Mouse (Mus musculus) CH12.LX (cell line): Measurements from ENCODE around the gene Fntb. TPM values are rescaled to one million over a fixed set of nuclear protein-coding genes. Genes with fewer than 3 reads are reported as not detected.

ENCODE experiments used
- DNase-seq: peaks from one replicate; pipeline ENCODE4 v3.0.0-alpha.2; 2013; ENCODE audit errors: extremely low read depth
- H3K27ac ChIP-seq: 2 replicates; pipeline ENCODE4 v1.5.1; 2012; ENCODE audit warnings: low read depth, mild to moderate bottlenecking, control low read depth, moderate library complexity; ENCODE audit not compliant: insufficient read depth
- H3K27me3 ChIP-seq: replicated peaks from 2 replicates; pipeline ENCODE3; 2012; ENCODE audit warnings: inconsistent platforms
- H3K36me3 ChIP-seq, 2 experiments: replicated peaks in 1 of 2; 2 replicates each; pipeline versions ENCODE3 to v1.6.1; 2012; ENCODE audit warnings: inconsistent platforms in 1 of 2, low read length in 1 of 2, mild to moderate bottlenecking in 1 of 2, mixed read lengths in 1 of 2, moderate library complexity in 1 of 2; ENCODE audit not compliant: control insufficient read depth in 1 of 2, insufficient read depth in 1 of 2
- H3K4me1 ChIP-seq, 2 experiments: 2 replicates each; pipeline ENCODE4 v1.6.1; 2012; ENCODE audit warnings: inconsistent platforms in 1 of 2, moderate library complexity in 1 of 2; ENCODE audit not compliant: insufficient read depth in 2 of 2, control insufficient read depth in 1 of 2
- H3K4me2 ChIP-seq: 2 replicates; pipeline ENCODE4 v1.6.1; 2012; ENCODE audit warnings: low read depth, mild to moderate bottlenecking, control low read depth; ENCODE audit not compliant: poor library complexity, insufficient read depth, severe bottlenecking
- H3K4me3 ChIP-seq, 3 experiments: fragments of 150-350 bp in 1 of 3; sonication (generic) in 1 of 3; replicated peaks in 1 of 3; 2 replicates each; pipeline versions ENCODE3 to v1.5.1; 2011 to 2012; ENCODE audit warnings: low read depth in 2 of 3, low read length in 2 of 3, mild to moderate bottlenecking in 2 of 3, moderate library complexity in 2 of 3, control low read depth in 1 of 3, improper control_type of control experiment in 1 of 3, inconsistent platforms in 1 of 3, mixed read lengths in 1 of 3; ENCODE audit not compliant: poor library complexity in 1 of 3
- H3K79me2 ChIP-seq: replicated peaks from 2 replicates; pipeline ENCODE4 v1.6.1; 2012; ENCODE audit warnings: mild to moderate bottlenecking, moderate library complexity; ENCODE audit not compliant: control insufficient read depth, poor library complexity, insufficient read depth, severe bottlenecking; ENCODE audit errors: extremely low read depth
- H3K9ac ChIP-seq: 2 replicates; pipeline ENCODE4 v1.6.1; 2012; ENCODE audit warnings: low read depth, mild to moderate bottlenecking, control low read depth, moderate library complexity; ENCODE audit not compliant: insufficient read depth
- H3K9me3 ChIP-seq: replicated peaks from 2 replicates; pipeline ENCODE3; 2012; ENCODE audit warnings: low read length, inconsistent platforms, mixed read lengths
- BHLHE40 ChIP-seq: IDR thresholded peaks from 2 replicates; pipeline ENCODE4 v1.6.1; 2011; ENCODE audit warnings: mild to moderate bottlenecking, low read depth, low read length, improper control_type of control experiment
- CHD2 ChIP-seq: IDR thresholded peaks from 2 replicates; pipeline ENCODE4 v1.6.1; 2011; ENCODE audit warnings: low read length, improper control_type of control experiment
- CTCF ChIP-seq, 2 experiments: IDR thresholded peaks in 1 of 2; conservative IDR thresholded peaks in 1 of 2; 2 replicates each; pipeline ENCODE4 v1.5.1; 2011 to 2012; ENCODE audit warnings: low read depth in 2 of 2, low read length in 2 of 2, improper control_type of control experiment in 1 of 2, inconsistent platforms in 1 of 2, mild to moderate bottlenecking in 1 of 2, moderate library complexity in 1 of 2
- E2F4 ChIP-seq: IDR thresholded peaks from 2 replicates; pipeline ENCODE4 v1.6.1; 2011; ENCODE audit warnings: low read depth, low read length, improper control_type of control experiment; ENCODE audit not compliant: insufficient replicate concordance
- IRF4 ChIP-seq: IDR thresholded peaks from 2 replicates; pipeline ENCODE4 v1.6.1; 2014; ENCODE audit warnings: low read depth, mild to moderate bottlenecking, inconsistent platforms, low read length, improper control_type of control experiment
- JUND ChIP-seq: conservative IDR thresholded peaks from 2 replicates; pipeline ENCODE4 v1.6.1; 2011; ENCODE audit warnings: low read depth, low read length, improper control_type of control experiment
- KAT2A ChIP-seq: IDR thresholded peaks from 2 replicates; pipeline ENCODE4 v1.6.1; 2012; ENCODE audit warnings: low read length, improper control_type of control experiment, inconsistent platforms; ENCODE audit not compliant: insufficient replicate concordance
- MAX ChIP-seq: IDR thresholded peaks from 2 replicates; pipeline ENCODE4 v1.6.1; 2011; ENCODE audit warnings: low read length, improper control_type of control experiment
- MYC ChIP-seq: IDR thresholded peaks from 2 replicates; pipeline ENCODE4 v1.6.1; 2011; ENCODE audit warnings: low read depth, mild to moderate bottlenecking, improper control_type of control experiment, low read length
- NELFE ChIP-seq: IDR thresholded peaks from 2 replicates; pipeline ENCODE4 v1.6.1; 2011; ENCODE audit warnings: low read depth, low read length, improper control_type of control experiment
- NRF1 ChIP-seq: IDR thresholded peaks from 2 replicates; pipeline ENCODE4 v1.6.1; 2014; ENCODE audit warnings: low read depth, mild to moderate bottlenecking, inconsistent platforms, low read length, improper control_type of control experiment, moderate library complexity
- POLR2A ChIP-seq: IDR thresholded peaks from 2 replicates; pipeline ENCODE4 v1.6.1; 2011; ENCODE audit warnings: low read depth, mild to moderate bottlenecking, improper control_type of control experiment, low read length
- POLR2AphosphoS2 ChIP-seq: IDR thresholded peaks from 2 replicates; pipeline ENCODE4 v1.6.1; 2011; ENCODE audit warnings: low read depth, low read length, improper control_type of control experiment
- RAD21 ChIP-seq: IDR thresholded peaks from 2 replicates; pipeline ENCODE4 v1.6.1; 2011; ENCODE audit warnings: low read depth, mild to moderate bottlenecking, low read length, improper control_type of control experiment, moderate library complexity
- SMC3 ChIP-seq: IDR thresholded peaks from 2 replicates; pipeline ENCODE4 v1.6.1; 2011; ENCODE audit warnings: low read depth, low read length, improper control_type of control experiment
- TBP ChIP-seq: conservative IDR thresholded peaks from 2 replicates; pipeline ENCODE4 v1.6.1; 2011; ENCODE audit warnings: low read depth, low read length, improper control_type of control experiment
- TCF12 ChIP-seq: IDR thresholded peaks from 2 replicates; pipeline ENCODE4 v1.6.1; 2014; ENCODE audit warnings: low read depth, mild to moderate bottlenecking, inconsistent platforms, low read length, improper control_type of control experiment
- ZNF384 ChIP-seq: IDR thresholded peaks from 2 replicates; pipeline ENCODE4 v1.6.1; 2012; ENCODE audit warnings: low read depth, low read length, improper control_type of control experiment, inconsistent platforms
- dilution Hi-C: fragments of 300-500 bp; cut with MboI; formaldehyde crosslinking; loops from 2 replicates; pipeline ENCODE4 v1.14.3; 2020; ENCODE audit warnings: low sequenced_read_pairs; ENCODE audit not compliant: extremely low pct_unique_long_range_greater_than_20kb, extremely low pct_ligation_motif_present
- in situ Hi-C: fragments of 300-500 bp; cut with MboI; formaldehyde crosslinking; loops from 3 replicates; pipeline ENCODE4 v1.14.3; 2019; ENCODE audit warnings: low sequenced_read_pairs, low pct_ligation_motif_present, low pct_unique_long_range_greater_than_20kb, mixed read lengths
- polyA plus RNA-seq: library from polyadenylated mRNA; unstranded; fragments of >175 nt; gene quantifications from 2 replicates; pipeline ENCODE4 v1.2.1, GENCODE M21; 2012; ENCODE audit warnings: low read depth; ENCODE audit not compliant: insufficient read length
- total RNA-seq, 2 experiments: library from RNA; depleted of rRNA; stranded (reverse); fragments of 300-350 nt in 1 of 2; fragments of >200 nt in 1 of 2; gene quantifications; 2 replicates each; pipeline ENCODE4 v1.2.3; 2012 to 2014

Gene Fntb
- total and polyA plus RNA-seq, 3 experiments, result 5.6 to 19.5 (median 9.2) TPM

DNA sequence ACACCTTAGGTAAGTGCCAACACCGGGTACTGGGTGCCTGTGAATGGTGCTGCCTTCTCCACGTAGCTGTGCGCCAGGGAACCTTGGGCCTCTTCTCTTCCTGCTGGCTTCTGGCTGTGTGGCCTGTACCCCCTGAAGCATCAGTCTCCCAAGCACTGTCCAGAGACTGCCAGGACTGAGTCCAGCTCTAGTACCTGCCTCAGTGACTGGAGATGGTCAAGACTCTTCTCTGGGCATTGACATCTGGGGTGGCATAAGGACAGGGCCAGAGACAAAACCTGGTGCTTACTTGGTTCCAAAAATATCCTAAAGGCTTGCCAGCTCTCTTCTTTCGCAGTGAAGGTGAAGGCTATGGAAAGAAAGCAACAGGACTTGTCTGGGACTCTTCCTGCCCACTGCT is 45.6 kb downstream of the Fntb start:
- Histone ChIP-seq H3K4me3 (no peak overlapping the region), H3K27me3 (peaks cover 6% of the 10 kb centered on the region)
- dilution Hi-C loops, result no loop called here

DNA sequence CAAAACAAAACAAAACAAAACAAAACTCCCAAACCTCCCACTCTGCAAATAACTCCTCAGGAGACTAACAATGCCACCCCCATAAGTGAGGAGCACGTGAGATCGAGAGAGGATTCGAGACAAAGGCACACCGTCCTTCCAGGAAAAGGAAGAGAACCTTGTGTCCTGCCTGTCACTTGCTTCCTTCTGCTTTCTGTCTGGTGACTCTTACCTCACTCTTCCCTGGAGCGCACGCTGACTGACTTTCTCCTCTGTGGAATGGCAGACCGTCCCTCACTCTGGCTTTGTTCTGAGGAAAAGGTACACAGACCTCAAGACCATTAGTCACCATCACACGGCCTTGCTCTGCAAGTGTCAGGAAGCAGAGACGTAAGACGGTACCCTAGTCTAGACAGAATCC is 48.2 kb downstream of the Fntb start:
- in situ Hi-C loops, result no loop called here
- DNase-seq, result no peak
- no peak overlapping the region for H3K4me2 ChIP-seq
- H3K4me1 ChIP-seq, result peaks cover 4 to 5% of the 10 kb centered on the region in 2 experiments; a peak in 2 of 4 replicates
- no peaks in the 10 kb centered on the region for H3K36me3 ChIP-seq
- H3K9me3 ChIP-seq, result no peaks in the 10 kb centered on the region
- no peak overlapping the region for H3K9ac ChIP-seq
- TF ChIP-seq JUND, result no peak
- TF ChIP-seq E2F4, result no peak
- TF ChIP-seq IRF4, result no peak
- no peak for TF ChIP-seq NELFE
- TF ChIP-seq CTCF (conservative IDR thresholded peaks at IDR 0.05 in 1 of 2, IDR thresholded peaks at IDR 0.05 in 1 of 2; ENCODE audit: low read depth in 2 of 2, low read length in 2 of 2), result no peak
- TF ChIP-seq KAT2A, result no peak
- TF ChIP-seq POLR2A, result no peak
- no peak for TF ChIP-seq RAD21
- no peak for TF ChIP-seq SMC3
- TF ChIP-seq ZNF384, result no peak
- TF ChIP-seq CHD2, result no peak
- no peak for TF ChIP-seq MAX
- no peak for TF ChIP-seq TCF12
- no peak for TF ChIP-seq BHLHE40
- no peak for TF ChIP-seq POLR2AphosphoS2
- no peak for TF ChIP-seq NRF1
- dilution Hi-C loops, result no loop called here
- H3K27me3 ChIP-seq, result peaks cover 17% of the 10 kb centered on the region
- H3K27ac ChIP-seq, result no peak overlapping the region
- no peaks in the 10 kb centered on the region for H3K79me2 ChIP-seq
- no peak overlapping the region for H3K4me3 ChIP-seq

More for the DNA sequence above, 45.6 kb downstream of the Fntb start:
- peaks cover 2 to 20% of the 10 kb centered on the region in 2 experiments; a peak in 3 of 4 replicates for H3K4me1 ChIP-seq
- no peaks in the 10 kb centered on the region for H3K79me2 ChIP-seq
- DNase-seq, result no peak
- TF ChIP-seq MYC, result no peak
- no peak for TF ChIP-seq SMC3
- no peak for TF ChIP-seq TCF12
- no peak for TF ChIP-seq TBP
- in situ Hi-C loops, result no loop called here
- no peaks in the 10 kb centered on the region for H3K9me3 ChIP-seq
- H3K4me2 ChIP-seq, result no peak overlapping the region
- no peak overlapping the region for H3K9ac ChIP-seq
- H3K36me3 ChIP-seq, result no peaks in the 10 kb centered on the region
- no peak overlapping the region for H3K27ac ChIP-seq
